In the genomic region with DNA sequence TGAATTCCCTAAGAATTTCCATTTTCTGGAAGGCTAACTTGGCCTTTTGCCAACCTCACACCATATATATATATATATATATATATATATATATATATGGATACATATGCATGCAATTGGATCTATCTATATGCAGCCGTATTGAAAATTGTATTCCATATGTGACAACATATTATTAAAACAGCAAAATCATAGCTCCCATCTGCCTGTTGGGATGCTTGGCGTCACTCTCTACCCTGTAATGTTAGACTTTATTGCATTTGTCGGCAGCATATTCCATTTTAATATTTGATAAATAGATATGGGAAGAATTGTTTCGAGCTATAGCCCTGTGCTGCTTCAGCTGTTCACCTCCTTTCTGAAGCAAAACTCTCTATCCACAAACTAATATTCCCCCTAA, we compare ENCODE assay signal across 17 mouse cellular contexts.
"Had no signal": no experiment of that assay in that cellular context is flagged by ENCODE, and none has a peak within 500 bp of the region (broad histone marks: within the 10 kb centered on the region; RNA-seq: fewer than 3 reads in every experiment).

No protein-coding gene starts in this region.

- H3K4me2 ChIP-seq: liver, embryonic 13.5 days; liver, embryonic 15.5 days; lung, embryonic 15.5 days; neural tube, embryonic 12.5 days; stomach, embryonic 15.5 days had no signal

- H3K9me3 ChIP-seq: liver, embryonic 13.5 days; liver, embryonic 15.5 days; lung, embryonic 15.5 days; megakaryocyte, embryonic 14.5 days; neural tube, embryonic 12.5 days; stomach, embryonic 15.5 days had no signal

- H3K27me3 ChIP-seq: liver, embryonic 13.5 days; liver, embryonic 15.5 days; lung, embryonic 15.5 days; megakaryocyte, embryonic 14.5 days; neural tube, embryonic 12.5 days; stomach, embryonic 15.5 days had no signal

- H3K4me1 ChIP-seq: liver, embryonic 13.5 days; liver, embryonic 15.5 days; lung, embryonic 15.5 days; megakaryocyte, embryonic 14.5 days; neural tube, embryonic 12.5 days; stomach, embryonic 15.5 days had no signal

- H3K27ac ChIP-seq: liver, embryonic 13.5 days; liver, embryonic 15.5 days; lung, embryonic 15.5 days; macrophage; neural tube, embryonic 12.5 days; stomach, embryonic 15.5 days; stomach, postnatal 0 days had no signal

- H3K36me3 ChIP-seq: liver, embryonic 13.5 days; liver, embryonic 15.5 days; lung, embryonic 15.5 days; neural tube, embryonic 12.5 days; stomach, embryonic 15.5 days had no signal

- H3K4me3 ChIP-seq: liver, embryonic 13.5 days; liver, embryonic 15.5 days; lung, embryonic 15.5 days; megakaryocyte, embryonic 14.5 days; neural tube, embryonic 12.5 days; stomach, embryonic 15.5 days had no signal

- H3K9ac ChIP-seq: liver, embryonic 13.5 days; liver, embryonic 15.5 days; liver, postnatal 0 days; lung, embryonic 15.5 days; neural tube, embryonic 12.5 days; stomach, embryonic 15.5 days had no signal

- ATAC-seq: liver, postnatal 0 days; lung, postnatal 0 days had no signal

- DNase-seq: liver, embryonic 13.5 days; liver, postnatal 0 days; lung, adult 2 months; lung, postnatal 14 days; lung, postnatal 36 days; right cerebral cortex, postnatal 14 days; thymus, adult 2 months; thymus, postnatal 25 days; thymus, postnatal 4 days had no signal
